8 mouse cellular contexts compared by ENCODE assay signal in the genomic region with DNA sequence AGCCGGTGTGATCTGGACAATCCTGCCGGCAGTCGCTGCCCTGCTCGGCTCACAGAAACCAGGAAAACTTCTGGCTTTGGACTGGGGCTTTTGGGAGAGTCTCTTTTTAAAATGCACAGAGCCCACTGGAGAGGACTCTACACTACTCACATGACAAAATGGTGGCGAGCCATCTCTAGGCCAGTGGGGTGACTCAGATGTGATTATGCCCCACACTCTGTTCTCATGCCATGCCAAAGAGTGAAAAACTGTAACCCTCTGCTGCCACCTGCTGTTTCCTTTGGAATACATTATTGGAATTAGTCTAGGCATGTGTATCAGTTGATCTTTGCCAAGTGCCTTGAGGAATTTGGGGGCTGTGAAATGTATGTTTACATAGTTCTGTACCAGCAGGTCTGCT. TPM values are rescaled to one million over a fixed set of nuclear protein-coding genes. Genes with fewer than 3 reads are reported as not detected.
DNase-seq lines count a peak whose midpoint lies in the region; ATAC-seq lines count a peak whose summit lies in the region.

No protein-coding gene starts in this region.

- peak; percentile 70 for ATAC-seq in midbrain, embryonic 13.5 days

- H3K36me3 ChIP-seq in midbrain, embryonic 13.5 days: no peaks in the 10 kb centered on the region

- H3K4me2 ChIP-seq in midbrain, embryonic 13.5 days (replicated peaks): no peak overlapping the region

- 0 out of 2 replicates have a peak, but pooled peaks cover 4% of the 10 kb centered on the region for H3K9me3 ChIP-seq in midbrain, embryonic 13.5 days

- H3K4me3 ChIP-seq in midbrain, embryonic 13.5 days (replicated peaks): no peak overlapping the region

- no peak overlapping the region for H3K9ac ChIP-seq in midbrain, embryonic 13.5 days (replicated peaks)

- 66% methylated on average over 5 of the region's 5 CpGs for WGBS in midbrain, embryonic 13.5 days

- intact Hi-C loops in heart, postnatal 36 days (cut with DNase I): loop anchor here (1.0 to 10.0 kb wide), 4 partner anchors 96 to 481 kb away; no protein-coding TSS in a partner anchor

- no peaks in the 10 kb centered on the region for H3K4me1 ChIP-seq in midbrain, embryonic 13.5 days (replicated peaks)

- H3K27me3 ChIP-seq in midbrain, embryonic 13.5 days: no peaks in the 10 kb centered on the region

- peak; percentile 76 for DNase-seq in layer of hippocampus, adult 11-12 months (ENCODE audit: low spot score)
- no peak for DNase-seq in layer of hippocampus, adult 9-11 months
- DNase-seq in adrenal gland, adult (ENCODE audit: inconsistent age in 2 of 2, low spot score in 1 of 2): peak; percentile 62 to 94
- DNase-seq in embryo, embryonic 10.5 days (ENCODE audit: low spot score): peak; percentile 91
- peak; percentile 59 to 68 for DNase-seq in heart, postnatal 36 days
- peak; percentile 70 to 75 for DNase-seq in layer of hippocampus, postnatal 10 days (ENCODE audit: low spot score in 2 of 2)
- DNase-seq in thymus, postnatal 14 days: peak; percentile 50

- H3K27ac ChIP-seq in midbrain, embryonic 13.5 days: no peak overlapping the region

RNA-seq across cellular contexts. Expression of gene Adm, which starts 17.9 kb away (rescaled TPM):
- 10 to 100 TPM in 1 of 2 experiments, 1 to 10 TPM in 1; 8.3 to 10.2 TPM for total RNA-seq in heart, postnatal 36 days (2021)
- total RNA-seq in layer of hippocampus, postnatal 10 days (2021): 1 to 10 TPM; 1.6 to 1.7 TPM
- 4.5 TPM in 2 replicates for polyA plus RNA-seq in midbrain, embryonic 13.5 days (2015; fragmentation: Nextera tagmentation; extraction: Ambion mirVana)

RNA-seq across cellular contexts. Expression of gene Sbf2, which starts 30.6 kb away (rescaled TPM):
- 10 to 100 TPM; 52.6 to 54.1 TPM for total RNA-seq in heart, postnatal 36 days (2021)
- 10 to 100 TPM; 82.9 to 86.0 TPM for total RNA-seq in layer of hippocampus, postnatal 10 days (2021)
- polyA plus RNA-seq in midbrain, embryonic 13.5 days (2015; fragmentation: Nextera tagmentation; extraction: Ambion mirVana): 57.6 and 63.2 TPM in 2 replicates
